Mouse (Mus musculus): Measurements from ENCODE around the gene Pcyt2.
"Not testable (repeated sequence)": the region's sequence is repeated elsewhere in the genome, so short reads cannot be mapped to it uniquely, and the experiment has no call there.

- TF ChIP-seq POLR2A (IDR thresholded peaks at IDR 0.05; ENCODE audit: borderline replicate concordance, extremely low read depth, low read depth, low read length); CTCF (IDR thresholded peaks at IDR 0.05; ENCODE audit: insufficient read depth, low read length): not testable (repeated sequence)
These were observed 34.8 kb downstream of the Pcyt2 start for GRCm38 (mm10) chr11:120582982-120583293.
